17 mouse cellular contexts compared by ENCODE assay signal in genomic region chr5:121179077-121179857, GRCm38 (mm10). TPM values are rescaled to one million over a fixed set of nuclear protein-coding genes. Genes with fewer than 3 reads are reported as not detected.
DNase-seq lines count a peak whose midpoint lies in the region; ATAC-seq and TF ChIP-seq lines count a peak whose summit lies in the region.
"Had no signal": no experiment of that assay in that cellular context is flagged by ENCODE, and none has a peak within 500 bp of the region (broad histone marks: within the 10 kb centered on the region; RNA-seq: fewer than 3 reads in every experiment).

No protein-coding gene starts in this region.

- no peak for TF ChIP-seq POLR2A in cerebellum, adult 2 months (IDR thresholded peaks at IDR 0.05; ENCODE audit: borderline replicate concordance, insufficient read depth, low read length)

- H3K4me3 ChIP-seq in cerebellum, adult 2 months (replicated peaks; ENCODE audit: insufficient read depth, low read depth, low read length): no peak overlapping the region
- no peak overlapping the region for H3K4me3 ChIP-seq in heart, embryonic 16.5 days (ENCODE audit: low read length)
- no peak overlapping the region for H3K4me3 ChIP-seq in midbrain, embryonic 13.5 days (replicated peaks)
- H3K4me3 ChIP-seq in midbrain, embryonic 11.5 days (ENCODE audit: low read depth, low read length): no peak overlapping the region
- H3K4me3 ChIP-seq in kidney, embryonic 14.5 days (ENCODE audit: low read length): no peak overlapping the region
- H3K4me3 ChIP-seq: hindbrain, embryonic 15.5 days; midbrain, embryonic 15.5 days had no signal

- no peaks in the 10 kb centered on the region for H3K27me3 ChIP-seq in cerebellum, adult 2 months (ENCODE audit: control insufficient read depth, insufficient read depth, low read length)
- no peaks in the 10 kb centered on the region for H3K27me3 ChIP-seq in heart, embryonic 16.5 days (ENCODE audit: control insufficient read depth, insufficient read depth, low read length)
- H3K27me3 ChIP-seq in midbrain, embryonic 13.5 days: no peaks in the 10 kb centered on the region
- no peaks in the 10 kb centered on the region for H3K27me3 ChIP-seq in midbrain, embryonic 11.5 days (ENCODE audit: control insufficient read depth, insufficient read depth, low read length)
- no peaks in the 10 kb centered on the region for H3K27me3 ChIP-seq in kidney, embryonic 14.5 days (ENCODE audit: control insufficient read depth, insufficient read depth, low read length)
- H3K27me3 ChIP-seq: hindbrain, embryonic 15.5 days; midbrain, embryonic 15.5 days had no signal

- no peak for TF ChIP-seq CTCF in cerebellum, adult 2 months (IDR thresholded peaks at IDR 0.05; ENCODE audit: borderline replicate concordance, insufficient read depth, low read depth, low read length)

- intact Hi-C loops in heart, postnatal 14 days (cut with DNase I): no loop called here

- no peak for DNase-seq in cerebellum, adult 2 months
- DNase-seq in cerebellum, adult 11-12 months: no peak
- DNase-seq in heart, postnatal 14 days: no peak
- DNase-seq in midbrain, embryonic 11.5 days (ENCODE audit: low spot score, missing footprints): no peak
- DNase-seq in ovary, postnatal 36 days (ENCODE audit: low spot score): no peak
- DNase-seq: cerebellum, adult 18-20 months; gastrocnemius, postnatal 36 days; kidney, adult 8-10 months; liver, postnatal 0 days; lung, postnatal 36 days; right cerebral cortex, postnatal 14 days; thymus, postnatal 36 days had no signal

- peak overlapping the region; percentile 4; the same call in 1 of the 2 replicates for H3K4me2 ChIP-seq in heart, embryonic 16.5 days (ENCODE audit: low read depth, low read length)
- no peak overlapping the region for H3K4me2 ChIP-seq in midbrain, embryonic 13.5 days (replicated peaks)
- no peak overlapping the region for H3K4me2 ChIP-seq in midbrain, embryonic 11.5 days
- H3K4me2 ChIP-seq in kidney, embryonic 14.5 days (replicated peaks; ENCODE audit: low read depth, low read length): no peak overlapping the region
- H3K4me2 ChIP-seq: hindbrain, embryonic 15.5 days; midbrain, embryonic 15.5 days had no signal

- peaks cover 23% of the 10 kb centered on the region for H3K4me1 ChIP-seq in cerebellum, adult 2 months (ENCODE audit: control insufficient read depth, insufficient read depth, low read length)
- H3K4me1 ChIP-seq in heart, embryonic 16.5 days (ENCODE audit: control insufficient read depth, insufficient read depth, low read length): peaks cover 37% of the 10 kb centered on the region
- peaks cover 34% of the 10 kb centered on the region for H3K4me1 ChIP-seq in midbrain, embryonic 13.5 days (replicated peaks)
- H3K4me1 ChIP-seq in midbrain, embryonic 11.5 days (ENCODE audit: control insufficient read depth, insufficient read depth, low read length): peaks cover 10% of the 10 kb centered on the region
- H3K4me1 ChIP-seq in kidney, embryonic 14.5 days (ENCODE audit: control insufficient read depth, insufficient read depth, low read length): peaks cover 11% of the 10 kb centered on the region; the same call in 1 of the 2 replicates

- 0 out of 2 replicates have a peak overlapping the region, but pooled peaks have one; percentile 4 for H3K9ac ChIP-seq in heart, embryonic 16.5 days (ENCODE audit: low read length)
- H3K9ac ChIP-seq in midbrain, embryonic 13.5 days (replicated peaks): no peak overlapping the region
- H3K9ac ChIP-seq in midbrain, embryonic 11.5 days (ENCODE audit: low read length): no peak overlapping the region
- no peak overlapping the region for H3K9ac ChIP-seq in kidney, embryonic 14.5 days (ENCODE audit: low read depth, low read length)
- H3K9ac ChIP-seq: hindbrain, embryonic 15.5 days; liver, postnatal 0 days; midbrain, embryonic 15.5 days had no signal

- H3K36me3 ChIP-seq in heart, embryonic 16.5 days (ENCODE audit: control insufficient read depth, insufficient read depth): no peaks in the 10 kb centered on the region
- no peaks in the 10 kb centered on the region for H3K36me3 ChIP-seq in midbrain, embryonic 13.5 days
- H3K36me3 ChIP-seq in midbrain, embryonic 11.5 days (ENCODE audit: control insufficient read depth, insufficient read depth, low read length): no peaks in the 10 kb centered on the region
- no peaks in the 10 kb centered on the region; the same call in 1 of the 2 replicates for H3K36me3 ChIP-seq in kidney, embryonic 14.5 days (ENCODE audit: control insufficient read depth, insufficient read depth, low read length)
- H3K36me3 ChIP-seq: hindbrain, embryonic 15.5 days; midbrain, embryonic 15.5 days had no signal

- no peaks in the 10 kb centered on the region for H3K9me3 ChIP-seq in heart, embryonic 16.5 days (replicated peaks; ENCODE audit: control insufficient read depth, low read length)
- no peaks in the 10 kb centered on the region for H3K9me3 ChIP-seq in midbrain, embryonic 13.5 days
- H3K9me3 ChIP-seq in midbrain, embryonic 11.5 days (ENCODE audit: control insufficient read depth, low read length): no peaks in the 10 kb centered on the region
- H3K9me3 ChIP-seq in kidney, embryonic 14.5 days (ENCODE audit: control insufficient read depth, low read length): no peaks in the 10 kb centered on the region
- H3K9me3 ChIP-seq: hindbrain, embryonic 15.5 days; midbrain, embryonic 15.5 days had no signal

- 74% methylated on average over 9 of the region's 9 CpGs for WGBS in cerebellum, adult 2 months
- WGBS in heart, embryonic 16.5 days: 44% methylated on average over 9 of the region's 9 CpGs
- 56% methylated on average over 9 of the region's 9 CpGs for WGBS in midbrain, embryonic 13.5 days
- WGBS in midbrain, embryonic 11.5 days: 73% methylated on average over 9 of the region's 9 CpGs
- WGBS in kidney, embryonic 14.5 days: 63% methylated on average over 9 of the region's 9 CpGs

- peak overlapping the region; percentile 69; the same call in 1 of the 2 replicates for H3K27ac ChIP-seq in cerebellum, adult 2 months (ENCODE audit: insufficient read depth, low read length)
- H3K27ac ChIP-seq in heart, embryonic 16.5 days (ENCODE audit: low read length): peak overlapping the region; percentile 75
- H3K27ac ChIP-seq in midbrain, embryonic 13.5 days: peak overlapping the region; percentile 12; the same call in 1 of the 2 replicates
- no peak overlapping the region for H3K27ac ChIP-seq in midbrain, embryonic 11.5 days (ENCODE audit: low read depth, low read length)
- no peak overlapping the region for H3K27ac ChIP-seq in kidney, embryonic 14.5 days (ENCODE audit: low read depth, low read length)
- H3K27ac ChIP-seq: hindbrain, embryonic 15.5 days; midbrain, embryonic 15.5 days had no signal

- no peak for ATAC-seq in heart, embryonic 16.5 days (replicated peaks; ENCODE audit: extremely low read depth, insufficient read depth, low FRiP score)
- no peak for ATAC-seq in midbrain, embryonic 13.5 days
- ATAC-seq in midbrain, embryonic 11.5 days (ENCODE audit: low FRiP score): no peak
- no peak for ATAC-seq in kidney, embryonic 14.5 days (ENCODE audit: low FRiP score, low TSS enrichment)
- ATAC-seq: liver, postnatal 0 days; midbrain, embryonic 15.5 days had no signal

RNA-seq across cellular contexts. Expression of gene Ptpn11, which starts 11.9 kb away (rescaled TPM):
- polyA plus RNA-seq in cerebellum, adult 2 months (2012; rRNA removed): 89.0 and 91.8 TPM in 2 replicates
- polyA plus RNA-seq in heart, embryonic 16.5 days (2015; fragmentation: Nextera tagmentation; extraction: Ambion mirVana): 17.4 and 19.4 TPM in 2 replicates
- 100 to 1,000 TPM; 147 to 166 TPM for total RNA-seq in heart, postnatal 14 days (2021)
- 22.9 and 23.2 TPM in 2 replicates for polyA plus RNA-seq in midbrain, embryonic 13.5 days (2015; fragmentation: Nextera tagmentation; extraction: Ambion mirVana)
- 24.5 and 25.2 TPM in 2 replicates for polyA plus RNA-seq in midbrain, embryonic 11.5 days (2014; fragmentation: Nextera tagmentation; extraction: Ambion mirVana)
- polyA plus RNA-seq in kidney, embryonic 14.5 days (2014; fragmentation: Nextera tagmentation; extraction: Ambion mirVana): 21.2 and 26.5 TPM in 2 replicates

RNA-seq across cellular contexts. Expression of gene Rpl6, which starts 25.0 kb away (rescaled TPM):
- polyA plus RNA-seq in cerebellum, adult 2 months (2012; rRNA removed): 363 and 400 TPM in 2 replicates
- 325 and 345 TPM in 2 replicates for polyA plus RNA-seq in heart, embryonic 16.5 days (2015; fragmentation: Nextera tagmentation; extraction: Ambion mirVana)
- 100 to 1,000 TPM; 556 to 621 TPM for total RNA-seq in heart, postnatal 14 days (2021)
- polyA plus RNA-seq in midbrain, embryonic 13.5 days (2015; fragmentation: Nextera tagmentation; extraction: Ambion mirVana): 416 and 429 TPM in 2 replicates
- polyA plus RNA-seq in midbrain, embryonic 11.5 days (2014; fragmentation: Nextera tagmentation; extraction: Ambion mirVana): 664 and 673 TPM in 2 replicates
- polyA plus RNA-seq in kidney, embryonic 14.5 days (2014; fragmentation: Nextera tagmentation; extraction: Ambion mirVana): 738 and 891 TPM in 2 replicates

RNA-seq across cellular contexts. Expression of gene Hectd4, which starts 40.8 kb away (rescaled TPM):
- polyA plus RNA-seq in cerebellum, adult 2 months (2012; rRNA removed): 81.2 and 86.4 TPM in 2 replicates
- polyA plus RNA-seq in heart, embryonic 16.5 days (2015; fragmentation: Nextera tagmentation; extraction: Ambion mirVana): 2.6 and 3.4 TPM in 2 replicates
- total RNA-seq in heart, postnatal 14 days (2021): 10 to 100 TPM; 25.1 to 27.6 TPM
- 16.8 and 18.0 TPM in 2 replicates for polyA plus RNA-seq in midbrain, embryonic 13.5 days (2015; fragmentation: Nextera tagmentation; extraction: Ambion mirVana)
- polyA plus RNA-seq in midbrain, embryonic 11.5 days (2014; fragmentation: Nextera tagmentation; extraction: Ambion mirVana): 8.0 and 9.7 TPM in 2 replicates
- polyA plus RNA-seq in kidney, embryonic 14.5 days (2014; fragmentation: Nextera tagmentation; extraction: Ambion mirVana): 6.2 and 8.0 TPM in 2 replicates

Comparison
In these comparisons a context has a peak if more than half of its experiments do, and no peak if none do; other contexts are left out.
1. H3K27ac ChIP-seq: peak in cerebellum, adult 2 months (single experiment), heart, embryonic 16.5 days (single experiment) and midbrain, embryonic 13.5 days (single experiment); none in midbrain, embryonic 11.5 days (single experiment) and kidney, embryonic 14.5 days (single experiment).